Mouse (Mus musculus) cerebellum, adult 2 months (tissue): ENCODE results near the gene Rapgef1. TPM values are rescaled to one million over a fixed set of nuclear protein-coding genes. Genes with fewer than 3 reads are reported as not detected.
A peak's percentile ranks its signal among the peaks of the same experiment; 100 is the strongest.
"Not testable (repeated sequence)": the region's sequence is repeated elsewhere in the genome, so short reads cannot be mapped to it uniquely, and the experiment has no call there.

Experiments
- DNase-seq, 2 experiments: peaks; one replicate each; pipeline ENCODE4 v3.0.0; 2021
- H3K27ac ChIP-seq: fragments of 200-500 bp; 2 replicates; pipeline ENCODE4 v1.5.1; 2012; ENCODE audit warnings: low read length, control low read depth, inconsistent platforms; ENCODE audit not compliant: insufficient read depth
- H3K27me3 ChIP-seq: fragments of 200-500 bp; 2 replicates; pipeline ENCODE4 v1.6.1; 2012; ENCODE audit warnings: inconsistent platforms, mild to moderate bottlenecking, low read length, moderate library complexity; ENCODE audit not compliant: control insufficient read depth, insufficient read depth
- H3K4me1 ChIP-seq: fragments of 200-500 bp; 2 replicates; pipeline ENCODE4 v1.6.1; 2011; ENCODE audit warnings: low read length; ENCODE audit not compliant: control insufficient read depth, insufficient read depth
- H3K4me3 ChIP-seq: fragments of 200-500 bp; replicated peaks from 2 replicates; pipeline ENCODE3; 2011; ENCODE audit warnings: mild to moderate bottlenecking, low read depth, low read length, control low read depth; ENCODE audit not compliant: insufficient read depth
- CTCF ChIP-seq: fragments of 200-500 bp; IDR thresholded peaks from 2 replicates; pipeline ENCODE4 v1.5.1; 2011; ENCODE audit warnings: low read depth, mild to moderate bottlenecking, control low read depth, low read length, moderate library complexity, borderline replicate concordance; ENCODE audit not compliant: insufficient read depth
- POLR2A ChIP-seq: fragments of 200-500 bp; IDR thresholded peaks from 2 replicates; pipeline ENCODE4 v1.6.1; 2011; ENCODE audit warnings: low read length, control low read depth, borderline replicate concordance; ENCODE audit not compliant: insufficient read depth
- WGBS: fragments of 180-500 bp; shearing (Covaris S2); methylation state at CpG from one replicate; pipeline ENCODE4 v1.1.7; 2018; 5-methylcytosine and 5-hydroxymethylcytosine counted together
- polyA plus RNA-seq: library from polyadenylated mRNA; depleted of rRNA; stranded (reverse); fragments of >200 nt; gene quantifications from 2 replicates; pipeline ENCODE4 v1.2.3, GENCODE M21; 2012; rRNA removed

Gene Rapgef1
- polyA plus RNA-seq, 1 experiment, result 72.6 TPM

- 80% methylated on average over 8 of the region's 8 CpGs for WGBS
- no peaks in the 10 kb centered on the region for H3K27me3 ChIP-seq
- DNase-seq, result no peak
- no peaks in the 10 kb centered on the region; the same call in 1 of the 2 replicates for H3K4me1 ChIP-seq
- H3K27ac ChIP-seq, result no peak overlapping the region
- TF ChIP-seq POLR2A, result no peak
- no peak overlapping the region for H3K4me3 ChIP-seq
These were observed 152.3 kb downstream of the Rapgef1 start for GRCm38 (mm10) chr2:29771611-29772461.

GRCm38 (mm10) chr2:29773323-29773722, 153.8 kb downstream of the Rapgef1 start:
- 91% methylated on average over 4 of the region's 4 CpGs for WGBS
- no peak for TF ChIP-seq CTCF
- TF ChIP-seq POLR2A, result no peak
- Histone ChIP-seq H3K27ac (no peak overlapping the region), H3K27me3 (no peaks in the 10 kb centered on the region), H3K4me3 (no peak overlapping the region), H3K4me1 (no peaks in the 10 kb centered on the region)
- DNase-seq, result no peak

- not testable (repeated sequence) for H3K4me1 ChIP-seq, DNase-seq, H3K27me3 ChIP-seq, H3K4me3 ChIP-seq, H3K27ac ChIP-seq
- 94% methylated on average over 2 of the region's 2 CpGs for WGBS
These were observed 161.7 kb downstream of the Rapgef1 start for GRCm38 (mm10) chr2:29781256-29781655.

DNA sequence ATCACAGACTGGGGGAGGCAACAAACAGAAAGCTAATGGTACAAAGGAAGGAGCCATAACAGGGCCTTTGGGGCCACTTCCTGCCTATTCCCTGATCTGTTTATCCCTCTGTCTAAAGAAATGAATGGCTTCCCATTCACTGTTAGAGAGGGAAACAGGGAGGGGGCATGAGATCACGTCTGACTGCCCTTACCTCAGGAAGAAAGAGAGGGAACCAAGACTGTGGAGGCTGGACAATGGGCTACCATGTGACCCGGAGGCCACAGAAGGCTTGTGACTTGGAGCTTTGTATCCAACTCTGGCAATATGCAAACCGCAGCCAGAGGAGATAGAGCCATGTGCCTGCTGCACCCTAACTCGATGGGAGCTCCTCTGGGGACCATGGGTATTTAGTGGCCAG, 164.8 kb downstream of the Rapgef1 start:
- no peak overlapping the region for H3K4me3 ChIP-seq
- peaks cover 4% of the 10 kb centered on the region; the same call in 1 of the 2 replicates for H3K4me1 ChIP-seq
- H3K27me3 ChIP-seq, result no peaks in the 10 kb centered on the region
- H3K27ac ChIP-seq, result no peak overlapping the region
- no peak for DNase-seq
- WGBS, result 84% methylated on average over 4 of the region's 4 CpGs
- TF ChIP-seq CTCF (no peak), POLR2A (no peak)

- H3K27me3 ChIP-seq, result no peaks in the 10 kb centered on the region
- peaks cover 4% of the 10 kb centered on the region; the same call in 1 of the 2 replicates for H3K4me1 ChIP-seq
- peak within 1 kb of the TSS; percentile 97 for H3K4me3 ChIP-seq
- TF ChIP-seq CTCF (no peak), POLR2A (peak; percentile 76; the same call in 1 of the 2 replicates)
- peak; percentile 90 to 93 for DNase-seq
- H3K27ac ChIP-seq, result peak within 1 kb of the TSS; percentile 26; the same call in 1 of the 2 replicates
- WGBS, result 2% methylated on average over 31 of the region's 31 CpGs
These were observed 167.8 kb downstream of the Rapgef1 start, which contains the start of gene Coq4 for GRCm38 (mm10) chr2:29787104-29787917. Gene Coq4 (plus strand): TSS chr2:29787493.

DNA sequence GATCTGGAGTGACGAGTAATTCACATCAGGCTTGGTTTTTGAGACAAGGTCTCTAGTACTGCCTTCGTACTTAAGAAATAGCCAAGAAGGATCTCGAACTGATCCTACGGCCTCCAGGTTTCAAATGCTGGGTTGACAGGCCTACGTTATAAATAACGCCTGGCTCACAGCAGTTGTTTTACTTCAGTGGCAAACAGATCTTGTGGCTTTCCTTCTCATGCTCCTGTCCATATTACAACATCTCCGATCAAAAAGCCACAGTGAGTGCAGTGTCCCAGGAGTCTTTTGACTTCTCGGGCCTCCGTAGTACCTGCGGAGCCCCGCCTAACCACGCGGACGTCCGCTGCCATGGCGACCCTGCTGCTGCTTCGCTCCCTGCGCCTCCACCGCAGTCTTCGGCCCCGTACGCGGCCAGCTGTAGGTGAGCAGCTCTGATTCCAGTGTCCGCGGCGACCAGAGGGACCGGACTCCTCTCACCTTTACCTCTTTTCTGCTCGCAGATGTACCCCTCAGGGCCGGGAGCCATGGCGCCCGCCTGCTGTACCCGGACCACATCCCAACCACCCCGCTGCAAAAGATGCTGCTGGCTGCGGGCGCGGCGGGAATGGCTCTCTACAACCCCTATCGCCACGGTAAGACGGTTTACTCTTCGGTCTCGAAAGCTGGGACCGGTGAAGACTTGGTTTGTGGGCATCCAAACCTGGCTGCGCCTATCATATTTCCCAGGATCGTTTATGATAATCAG, 168.6 kb downstream of the Rapgef1 start, which contains the start of gene Trub2:
Gene Trub2 (minus strand): TSS at position 566 of the 745 bp plus-strand sequence.
- Histone ChIP-seq H3K4me1 (peaks cover 4% of the 10 kb centered on the region; the same call in 1 of the 2 replicates), H3K27ac (peak within 1 kb of the TSS; percentile 26; the same call in 1 of the 2 replicates), H3K27me3 (no peaks in the 10 kb centered on the region), H3K4me3 (peak within 1 kb of the TSS; percentile 97)
- TF ChIP-seq CTCF, result no peak
- peak; percentile 60 for TF ChIP-seq POLR2A
- under 1% methylated on average over 45 of the region's 45 CpGs for WGBS
- DNase-seq, result peak; percentile 89

Other genes with a start within 250 kb of the Rapgef1 start
- 0.19 and 0.28 TPM in 2 replicates for gene Gm13420, start 132.0 kb downstream of the Rapgef1 start, polyA plus RNA-seq
- not detected in 2 replicates for gene Gm13547, start 139.6 kb downstream of the Rapgef1 start, polyA plus RNA-seq
- 28.2 TPM in 2 replicates for gene Coq4, start 167.8 kb downstream of the Rapgef1 start, polyA plus RNA-seq
- 39.9 and 42.8 TPM in 2 replicates for gene Trub2, start 168.8 kb downstream of the Rapgef1 start, polyA plus RNA-seq
- gene Slc27a4, start 182.9 kb downstream of the Rapgef1 start, polyA plus RNA-seq, result 90.6 TPM in 2 replicates
- gene Urm1, start 200.4 kb downstream of the Rapgef1 start, polyA plus RNA-seq, result 78.6 and 89.6 TPM in 2 replicates
- 30.4 and 38.2 TPM in 2 replicates for gene Cercam, start 249.4 kb downstream of the Rapgef1 start, polyA plus RNA-seq